Mouse (Mus musculus) CH12.LX (cell line): ENCODE data around the gene Sgcb. TPM values are rescaled to one million over a fixed set of nuclear protein-coding genes. Genes with fewer than 3 reads are reported as not detected.

Source experiments
- DNase-seq: peaks from one replicate; pipeline ENCODE4 v3.0.0-alpha.2; 2013; ENCODE audit errors: extremely low read depth
- H3K27ac ChIP-seq: 2 replicates; pipeline ENCODE4 v1.5.1; 2012; ENCODE audit warnings: low read depth, mild to moderate bottlenecking, control low read depth, moderate library complexity; ENCODE audit not compliant: insufficient read depth
- H3K27me3 ChIP-seq: replicated peaks from 2 replicates; pipeline ENCODE3; 2012; ENCODE audit warnings: inconsistent platforms
- H3K36me3 ChIP-seq, 2 experiments: replicated peaks in 1 of 2; 2 replicates each; pipeline versions ENCODE3 to v1.6.1; 2012; ENCODE audit warnings: inconsistent platforms in 1 of 2, low read length in 1 of 2, mild to moderate bottlenecking in 1 of 2, mixed read lengths in 1 of 2, moderate library complexity in 1 of 2; ENCODE audit not compliant: control insufficient read depth in 1 of 2, insufficient read depth in 1 of 2
- H3K4me1 ChIP-seq, 2 experiments: 2 replicates each; pipeline ENCODE4 v1.6.1; 2012; ENCODE audit warnings: inconsistent platforms in 1 of 2, moderate library complexity in 1 of 2; ENCODE audit not compliant: insufficient read depth in 2 of 2, control insufficient read depth in 1 of 2
- H3K4me2 ChIP-seq: 2 replicates; pipeline ENCODE4 v1.6.1; 2012; ENCODE audit warnings: low read depth, mild to moderate bottlenecking, control low read depth; ENCODE audit not compliant: poor library complexity, insufficient read depth, severe bottlenecking
- H3K4me3 ChIP-seq, 3 experiments: fragments of 150-350 bp in 1 of 3; sonication (generic) in 1 of 3; replicated peaks in 1 of 3; 2 replicates each; pipeline versions ENCODE3 to v1.5.1; 2011 to 2012; ENCODE audit warnings: low read depth in 2 of 3, low read length in 2 of 3, mild to moderate bottlenecking in 2 of 3, moderate library complexity in 2 of 3, control low read depth in 1 of 3, improper control_type of control experiment in 1 of 3, inconsistent platforms in 1 of 3, mixed read lengths in 1 of 3; ENCODE audit not compliant: poor library complexity in 1 of 3
- H3K79me2 ChIP-seq: replicated peaks from 2 replicates; pipeline ENCODE4 v1.6.1; 2012; ENCODE audit warnings: mild to moderate bottlenecking, moderate library complexity; ENCODE audit not compliant: control insufficient read depth, poor library complexity, insufficient read depth, severe bottlenecking; ENCODE audit errors: extremely low read depth
- H3K9ac ChIP-seq: 2 replicates; pipeline ENCODE4 v1.6.1; 2012; ENCODE audit warnings: low read depth, mild to moderate bottlenecking, control low read depth, moderate library complexity; ENCODE audit not compliant: insufficient read depth
- H3K9me3 ChIP-seq: replicated peaks from 2 replicates; pipeline ENCODE3; 2012; ENCODE audit warnings: low read length, inconsistent platforms, mixed read lengths
- CTCF ChIP-seq, 2 experiments: IDR thresholded peaks in 1 of 2; conservative IDR thresholded peaks in 1 of 2; 2 replicates each; pipeline ENCODE4 v1.5.1; 2011 to 2012; ENCODE audit warnings: low read depth in 2 of 2, low read length in 2 of 2, improper control_type of control experiment in 1 of 2, inconsistent platforms in 1 of 2, mild to moderate bottlenecking in 1 of 2, moderate library complexity in 1 of 2
- ELF1 ChIP-seq: IDR thresholded peaks from 2 replicates; pipeline ENCODE4 v1.6.1; 2014; ENCODE audit warnings: low read depth, mild to moderate bottlenecking, inconsistent platforms, low read length, improper control_type of control experiment
- EP300 ChIP-seq: IDR thresholded peaks from 2 replicates; pipeline ENCODE4 v1.6.1; 2011; ENCODE audit warnings: low read length, improper control_type of control experiment
- ETS1 ChIP-seq: conservative IDR thresholded peaks from 2 replicates; pipeline ENCODE4 v1.6.1; 2012; ENCODE audit warnings: low read depth, mild to moderate bottlenecking, inconsistent platforms, low read length, improper control_type of control experiment, moderate library complexity
- GABPA ChIP-seq: IDR thresholded peaks from 2 replicates; pipeline ENCODE4 v1.6.1; 2012; ENCODE audit warnings: low read depth, low read length, improper control_type of control experiment, inconsistent platforms; ENCODE audit not compliant: insufficient replicate concordance
- HCFC1 ChIP-seq: IDR thresholded peaks from 2 replicates; pipeline ENCODE4 v1.6.1; 2012; ENCODE audit warnings: low read depth, mild to moderate bottlenecking, inconsistent platforms, low read length, improper control_type of control experiment
- JUN ChIP-seq: IDR thresholded peaks from 2 replicates; pipeline ENCODE4 v1.6.1; 2011; ENCODE audit warnings: low read depth, mild to moderate bottlenecking, low read length, improper control_type of control experiment, moderate library complexity; ENCODE audit not compliant: insufficient read depth
- MAX ChIP-seq: IDR thresholded peaks from 2 replicates; pipeline ENCODE4 v1.6.1; 2011; ENCODE audit warnings: low read length, improper control_type of control experiment
- MEF2A ChIP-seq: IDR thresholded peaks from 2 replicates; pipeline ENCODE4 v1.6.1; 2014; ENCODE audit warnings: low read depth, mild to moderate bottlenecking, inconsistent platforms, low read length, improper control_type of control experiment, borderline replicate concordance
- NELFE ChIP-seq: IDR thresholded peaks from 2 replicates; pipeline ENCODE4 v1.6.1; 2011; ENCODE audit warnings: low read depth, low read length, improper control_type of control experiment
- TBP ChIP-seq: conservative IDR thresholded peaks from 2 replicates; pipeline ENCODE4 v1.6.1; 2011; ENCODE audit warnings: low read depth, low read length, improper control_type of control experiment
- UBTF ChIP-seq: IDR thresholded peaks from 2 replicates; pipeline ENCODE4 v1.6.1; 2012; ENCODE audit warnings: low read depth, mild to moderate bottlenecking, inconsistent platforms, low read length, improper control_type of control experiment, moderate library complexity
- USF1 ChIP-seq: IDR thresholded peaks from 2 replicates; pipeline ENCODE4 v1.6.1; 2014; ENCODE audit warnings: low read depth, mild to moderate bottlenecking, inconsistent platforms, low read length, improper control_type of control experiment
- USF2 ChIP-seq: conservative IDR thresholded peaks from 2 replicates; pipeline ENCODE4 v1.6.1; 2011; ENCODE audit warnings: low read depth, low read length, improper control_type of control experiment
- ZC3H11A ChIP-seq: IDR thresholded peaks from 2 replicates; pipeline ENCODE4 v1.6.1; 2012; ENCODE audit warnings: low read depth, mild to moderate bottlenecking, inconsistent platforms, low read length, improper control_type of control experiment
- ZMIZ1 ChIP-seq: IDR thresholded peaks from 2 replicates; pipeline ENCODE4 v1.6.1; 2012; ENCODE audit warnings: low read depth, mild to moderate bottlenecking, inconsistent platforms, low read length, improper control_type of control experiment
- ZNF384 ChIP-seq: IDR thresholded peaks from 2 replicates; pipeline ENCODE4 v1.6.1; 2012; ENCODE audit warnings: low read depth, low read length, improper control_type of control experiment, inconsistent platforms
- dilution Hi-C: fragments of 300-500 bp; cut with MboI; formaldehyde crosslinking; loops from 2 replicates; pipeline ENCODE4 v1.14.3; 2020; ENCODE audit warnings: low sequenced_read_pairs; ENCODE audit not compliant: extremely low pct_unique_long_range_greater_than_20kb, extremely low pct_ligation_motif_present
- in situ Hi-C: fragments of 300-500 bp; cut with MboI; formaldehyde crosslinking; loops from 3 replicates; pipeline ENCODE4 v1.14.3; 2019; ENCODE audit warnings: low sequenced_read_pairs, low pct_ligation_motif_present, low pct_unique_long_range_greater_than_20kb, mixed read lengths
- polyA plus RNA-seq: library from polyadenylated mRNA; unstranded; fragments of >175 nt; gene quantifications from 2 replicates; pipeline ENCODE4 v1.2.1, GENCODE M21; 2012; ENCODE audit warnings: low read depth; ENCODE audit not compliant: insufficient read length
- total RNA-seq, 2 experiments: library from RNA; depleted of rRNA; stranded (reverse); fragments of 300-350 nt in 1 of 2; fragments of >200 nt in 1 of 2; gene quantifications; 2 replicates each; pipeline ENCODE4 v1.2.3; 2012 to 2014

The Sgcb gene
- total and polyA plus RNA-seq, 3 experiments: 2.6 to 8.5 (median 4.6) TPM

GRCm38 (mm10) chr5:73599991-73600390, 47.6 kb downstream of the Sgcb start:
- H3K36me3 ChIP-seq: no peaks in the 10 kb centered on the region
- TF ChIP-seq USF1 (no peak), UBTF (no peak), MEF2A (no peak), CTCF (conservative IDR thresholded peaks at IDR 0.05 in 1 of 2, IDR thresholded peaks at IDR 0.05 in 1 of 2; ENCODE audit: low read depth in 2 of 2, low read length in 2 of 2) (no peak), HCFC1 (no peak), MAX (no peak), USF2 (no peak), ETS1 (no peak), TBP (no peak), ZMIZ1 (no peak), EP300 (no peak), ZC3H11A (no peak)
- TF ChIP-seq, all 38 proteins: peak for 0
- Histone ChIP-seq H3K4me1 (peaks cover 6 to 8% of the 10 kb centered on the region in 2 experiments; a peak in 3 of 4 replicates), H3K4me3 (no peak overlapping the region), H3K27ac (no peak overlapping the region), H3K4me2 (no peak overlapping the region), H3K79me2 (no peaks in the 10 kb centered on the region), H3K9me3 (no peaks in the 10 kb centered on the region), H3K9ac (no peak overlapping the region), H3K27me3 (no peaks in the 10 kb centered on the region)
- DNase-seq: no peak
- dilution Hi-C loops: no loop called here
- in situ Hi-C loops: no loop called here

- H3K4me3 ChIP-seq: no peak overlapping the region
- H3K4me1 ChIP-seq: peaks cover 6 to 8% of the 10 kb centered on the region in 2 experiments; a peak in 3 of 4 replicates
- in situ Hi-C loops: no loop called here
- no peak overlapping the region for H3K9ac ChIP-seq
- H3K27ac ChIP-seq: no peak overlapping the region
- no peak overlapping the region for H3K4me2 ChIP-seq
- peak; percentile 56 for DNase-seq
- no peaks in the 10 kb centered on the region for H3K36me3 ChIP-seq
- H3K9me3 ChIP-seq: no peaks in the 10 kb centered on the region
- dilution Hi-C loops: no loop called here
- H3K79me2 ChIP-seq: no peaks in the 10 kb centered on the region
- no peak for TF ChIP-seq NELFE
- no peak for TF ChIP-seq GABPA
- no peak for TF ChIP-seq ELF1
- no peak for TF ChIP-seq MAX
- TF ChIP-seq JUN: no peak
- no peak for TF ChIP-seq ETS1
- TF ChIP-seq ZNF384: no peak
- no peaks in the 10 kb centered on the region for H3K27me3 ChIP-seq
Measured at GRCm38 (mm10) chr5:73598943-73599695, 48.5 kb downstream of the Sgcb start.
